Mouse (Mus musculus) spleen, adult 2 months (tissue): ENCODE results near the gene Gbx1. TPM values are rescaled to one million over a fixed set of nuclear protein-coding genes. Genes with fewer than 3 reads are reported as not detected.
"Not testable (repeated sequence)": the region's sequence is repeated elsewhere in the genome, so short reads cannot be mapped to it uniquely, and the experiment has no call there.

Source experiments
- DNase-seq, 2 experiments: peaks; one replicate each; pipeline versions ENCODE4 v3.0.0 to v3.0.0-alpha.2; 2012 to 2021; ENCODE audit warnings: low spot score in 2 of 2, low read depth in 1 of 2
- H3K27ac ChIP-seq: fragments of 200-500 bp; 2 replicates; pipeline ENCODE4 v1.5.1; 2012; ENCODE audit warnings: low read length, inconsistent platforms; ENCODE audit not compliant: insufficient read depth
- H3K27me3 ChIP-seq: fragments of 200-500 bp; 2 replicates; pipeline ENCODE4 v1.6.1; 2012; ENCODE audit warnings: mild to moderate bottlenecking, moderate library complexity, low read length, inconsistent platforms; ENCODE audit not compliant: control insufficient read depth, insufficient read depth
- H3K36me3 ChIP-seq: fragments of 200-500 bp; 2 replicates; pipeline ENCODE4 v1.6.1; 2012; ENCODE audit warnings: mild to moderate bottlenecking, low read length, inconsistent platforms; ENCODE audit not compliant: control insufficient read depth, insufficient read depth
- H3K4me1 ChIP-seq: fragments of 200-500 bp; 2 replicates; pipeline ENCODE4 v1.6.1; 2011; ENCODE audit warnings: inconsistent platforms; ENCODE audit not compliant: control insufficient read depth, insufficient read depth, insufficient read length
- H3K4me3 ChIP-seq: fragments of 200-500 bp; 2 replicates; pipeline ENCODE4 v1.5.1; 2011; ENCODE audit warnings: mild to moderate bottlenecking, inconsistent platforms; ENCODE audit not compliant: insufficient read depth, insufficient read length; ENCODE audit errors: extremely low read depth
- CTCF ChIP-seq: fragments of 200-500 bp; IDR thresholded peaks from 2 replicates; pipeline ENCODE4 v1.5.1; 2011; ENCODE audit warnings: mild to moderate bottlenecking, inconsistent platforms; ENCODE audit not compliant: insufficient read depth, insufficient read length, insufficient replicate concordance; ENCODE audit errors: extremely low read depth
- POLR2A ChIP-seq: fragments of 200-500 bp; IDR thresholded peaks from 2 replicates; pipeline ENCODE4 v1.6.1; 2011; ENCODE audit warnings: low read depth, low read length, inconsistent platforms
- WGBS: fragments of 180-500 bp; shearing (Covaris S2); methylation state at CpG from one replicate; pipeline ENCODE4 v1.1.7; 2018; 5-methylcytosine and 5-hydroxymethylcytosine counted together
- polyA plus RNA-seq: library from polyadenylated mRNA; depleted of rRNA; stranded (reverse); fragments of >200 nt; gene quantifications from 2 replicates; pipeline ENCODE4 v1.2.3, GENCODE M21; 2012; rRNA removed

The Gbx1 gene
- not detected in 2 replicates for polyA plus RNA-seq

- Histone ChIP-seq H3K27me3 (peaks cover 28% of the 10 kb centered on the region), H3K4me3 (peak within 1 kb of the TSS; percentile 3; the same call in 1 of the 2 replicates), H3K27ac (no peak within 1 kb of the TSS), H3K36me3 (no peaks in the 10 kb centered on the region), H3K4me1 (no peaks in the 10 kb centered on the region; the same call in 1 of the 2 replicates)
- no peak for DNase-seq
- WGBS, result 2% methylated on average over 49 of the region's 49 CpGs
- TF ChIP-seq CTCF (no peak), POLR2A (no peak)
Observed at GRCm38 (mm10) chr5:24526889-24527230, at the start of gene Gbx1. TSS of gene Gbx1 (minus strand) at chr5:24527202.

- peak in 1 of 2 experiments; percentile 31 for DNase-seq
- WGBS, result under 1% methylated on average over 32 of the region's 32 CpGs
- H3K36me3 ChIP-seq, result peaks cover 20% of the 10 kb centered on the region
- peaks cover 2% of the 10 kb centered on the region; the same call in 1 of the 2 replicates for H3K4me1 ChIP-seq
- peak overlapping the region; percentile 38; the same call in 1 of the 2 replicates for H3K27ac ChIP-seq
- peak overlapping the region; percentile 74 for H3K4me3 ChIP-seq
- TF ChIP-seq POLR2A (no peak), CTCF (no peak)
- H3K27me3 ChIP-seq, result no peaks in the 10 kb centered on the region
Observed at GRCm38 (mm10) chr5:24576801-24577182, 49.8 kb upstream of the Gbx1 start.

DNA sequence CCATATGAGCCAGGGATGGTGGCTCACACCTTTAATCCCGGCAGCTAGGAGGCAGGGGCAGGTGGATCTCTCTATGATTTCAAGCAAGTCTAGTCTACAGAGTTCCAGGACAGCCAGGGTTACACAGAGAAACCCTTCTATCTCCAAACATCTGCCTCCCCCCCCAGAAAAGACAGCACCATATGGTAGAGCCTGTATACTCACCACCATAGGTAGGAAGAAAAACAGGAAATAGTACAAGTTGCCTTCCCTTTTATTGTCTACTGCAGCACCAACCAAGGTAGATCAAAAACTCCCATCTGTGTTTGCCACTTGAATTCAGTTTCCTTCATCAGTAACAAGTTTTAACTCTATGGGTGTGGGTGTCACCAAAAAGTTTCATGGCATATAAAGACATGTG, 48.9 kb upstream of the Gbx1 start:
- Histone ChIP-seq H3K4me3 (no peak overlapping the region), H3K27ac (no peak overlapping the region), H3K4me1 (peaks cover 2% of the 10 kb centered on the region; the same call in 1 of the 2 replicates), H3K36me3 (peaks cover 24% of the 10 kb centered on the region), H3K27me3 (no peaks in the 10 kb centered on the region)
- TF ChIP-seq POLR2A (no peak), CTCF (no peak)
- no peak for DNase-seq
- 92% methylated on average over 1 of the region's 1 CpGs for WGBS

- no peaks in the 10 kb centered on the region for H3K27me3 ChIP-seq
- H3K27ac ChIP-seq, result no peak within 1 kb of the TSS
- no peaks in the 10 kb centered on the region for H3K4me1 ChIP-seq
- no peak within 1 kb of the TSS for H3K4me3 ChIP-seq
- DNase-seq, result no peak
- TF ChIP-seq CTCF, result no peak
- TF ChIP-seq POLR2A, result no peak
- H3K36me3 ChIP-seq, result no peaks in the 10 kb centered on the region
- WGBS, result 84% methylated on average over 2 of the region's 2 CpGs
Observed at GRCm38 (mm10) chr5:24556709-24557108, 29.7 kb upstream of the Gbx1 start, which contains the start of gene 4931409K22Rik. TSS of gene 4931409K22Rik (minus strand) at chr5:24556809.

- H3K4me1 ChIP-seq, H3K27ac ChIP-seq, H3K27me3 ChIP-seq, H3K4me3 ChIP-seq, DNase-seq, H3K36me3 ChIP-seq: not testable (repeated sequence)
- WGBS, result 91% methylated on average over 7 of the region's 7 CpGs
Observed at GRCm38 (mm10) chr5:24555335-24555734, 28.3 kb upstream of the Gbx1 start.

- no peak overlapping the region for H3K27ac ChIP-seq
- H3K4me1 ChIP-seq, result no peaks in the 10 kb centered on the region
- WGBS, result 75% methylated on average over 5 of the region's 5 CpGs
- DNase-seq, result no peak
- H3K36me3 ChIP-seq, result no peaks in the 10 kb centered on the region
- no peak overlapping the region for H3K4me3 ChIP-seq
- TF ChIP-seq CTCF (no peak), POLR2A (no peak)
- H3K27me3 ChIP-seq, result no peaks in the 10 kb centered on the region
Observed at GRCm38 (mm10) chr5:24553621-24554244, 26.7 kb upstream of the Gbx1 start.

DNA sequence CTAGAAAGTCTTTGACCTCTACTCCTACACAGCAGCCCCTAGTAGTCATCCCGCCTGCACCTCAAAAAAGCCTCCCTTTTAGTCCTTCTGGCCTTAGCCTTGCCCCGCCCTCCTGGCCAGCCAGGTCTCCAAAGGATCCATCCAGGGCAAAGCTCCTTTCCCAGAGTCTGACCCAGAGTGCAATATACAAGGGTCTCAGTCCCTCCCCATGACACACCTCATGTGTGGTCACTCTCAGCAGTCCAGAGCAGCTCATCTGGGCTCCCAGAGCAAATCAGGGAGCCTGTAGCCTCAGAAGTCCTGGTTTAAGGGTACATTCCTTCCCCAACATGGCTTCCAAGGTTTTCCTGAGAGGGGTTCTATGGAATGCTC, 24.3 kb upstream of the Gbx1 start:
- no peaks in the 10 kb centered on the region for H3K4me1 ChIP-seq
- no peaks in the 10 kb centered on the region for H3K27me3 ChIP-seq
- DNase-seq, result no peak
- no peak overlapping the region for H3K27ac ChIP-seq
- TF ChIP-seq POLR2A (no peak), CTCF (no peak)
- no peaks in the 10 kb centered on the region for H3K36me3 ChIP-seq
- no peak overlapping the region for H3K4me3 ChIP-seq
- WGBS, result 59% methylated on average over 2 of the region's 2 CpGs
